Mouse (Mus musculus): ENCODE measurements around the gene Gm20388. TPM values are rescaled to one million over a fixed set of nuclear protein-coding genes. Genes with fewer than 3 reads are reported as not detected.

Gm20388 gene
- polyA plus RNA-seq, 1 experiment from 2014 or later: not detected

GRCm38 (mm10) chr8:121895910-121896309 is 1985.3 kb downstream of the Gm20388 start:
- Histone ChIP-seq H3K27me3 (ENCODE audit: control insufficient read depth, insufficient read depth, low read length) (no peaks in the 10 kb centered on the region), H3K36me3 (replicated peaks; ENCODE audit: control insufficient read depth, insufficient read depth) (peaks cover 11% of the 10 kb centered on the region; the same call in 1 of the 2 replicates), H3K4me2 (replicated peaks) (no peak overlapping the region), H3K4me3 (replicated peaks; ENCODE audit: low read length) (no peak overlapping the region), H3K9ac (0 out of 2 replicates have a peak overlapping the region, but pooled peaks have one; percentile 20), H3K9me3 (ENCODE audit: control insufficient read depth, low read length) (no peaks in the 10 kb centered on the region), H3K27ac (no peak overlapping the region), H3K4me1 (replicated peaks; ENCODE audit: control insufficient read depth, insufficient read depth, low read length) (peaks cover 39% of the 10 kb centered on the region)
- DNase-seq (ENCODE audit: low spot score) (no peak), ATAC-seq (ENCODE audit: low FRiP score) (no peak)
- 62% methylated on average over 7 of the region's 7 CpGs for WGBS

GRCm38 (mm10) chr8:121896476-121897145 is 1986.0 kb downstream of the Gm20388 start:
- WGBS: 20% methylated on average over 12 of the region's 12 CpGs
- peaks cover 11% of the 10 kb centered on the region; the same call in 1 of the 2 replicates for H3K36me3 ChIP-seq (replicated peaks; ENCODE audit: control insufficient read depth, insufficient read depth)
- H3K4me1 ChIP-seq (replicated peaks; ENCODE audit: control insufficient read depth, insufficient read depth, low read length): peaks cover 39% of the 10 kb centered on the region
- H3K4me2 ChIP-seq (replicated peaks): no peak overlapping the region
- no peak overlapping the region for H3K27ac ChIP-seq
- ATAC-seq (ENCODE audit: low FRiP score): no peak
- no peaks in the 10 kb centered on the region for H3K9me3 ChIP-seq (ENCODE audit: control insufficient read depth, low read length)
- H3K4me3 ChIP-seq (replicated peaks; ENCODE audit: low read length): no peak overlapping the region
- DNase-seq (ENCODE audit: low spot score): no peak
- H3K9ac ChIP-seq: peak overlapping the region; percentile 40; the same call in 1 of the 2 replicates
- no peaks in the 10 kb centered on the region for H3K27me3 ChIP-seq (ENCODE audit: control insufficient read depth, insufficient read depth, low read length)

GRCm38 (mm10) chr8:121897205-121897604 is 1986.6 kb downstream of the Gm20388 start:
- ATAC-seq (ENCODE audit: low FRiP score): no peak
- Histone ChIP-seq H3K27ac (no peak overlapping the region), H3K9ac (0 out of 2 replicates have a peak overlapping the region, but pooled peaks have one; percentile 40), H3K4me1 (replicated peaks; ENCODE audit: control insufficient read depth, insufficient read depth, low read length) (peaks cover 39% of the 10 kb centered on the region), H3K4me3 (replicated peaks; ENCODE audit: low read length) (no peak overlapping the region), H3K4me2 (replicated peaks) (no peak overlapping the region), H3K9me3 (ENCODE audit: control insufficient read depth, low read length) (no peaks in the 10 kb centered on the region), H3K36me3 (replicated peaks; ENCODE audit: control insufficient read depth, insufficient read depth) (peaks cover 11% of the 10 kb centered on the region; the same call in 1 of the 2 replicates), H3K27me3 (ENCODE audit: control insufficient read depth, insufficient read depth, low read length) (no peaks in the 10 kb centered on the region)
- DNase-seq (ENCODE audit: low spot score): no peak
- 89% methylated on average over 9 of the region's 9 CpGs for WGBS

GRCm38 (mm10) chr8:121897871-121898381 is 1987.3 kb downstream of the Gm20388 start:
- 14% methylated on average over 7 of the region's 7 CpGs for WGBS
- no peaks in the 10 kb centered on the region for H3K27me3 ChIP-seq (ENCODE audit: control insufficient read depth, insufficient read depth, low read length)
- peak overlapping the region; percentile 40 for H3K9ac ChIP-seq
- H3K4me1 ChIP-seq (replicated peaks; ENCODE audit: control insufficient read depth, insufficient read depth, low read length): peaks cover 39% of the 10 kb centered on the region
- H3K4me2 ChIP-seq (replicated peaks): peak overlapping the region; percentile 6
- H3K27ac ChIP-seq: peak overlapping the region; percentile 51; the same call in 1 of the 2 replicates
- DNase-seq (ENCODE audit: low spot score) (no peak), ATAC-seq (ENCODE audit: low FRiP score) (peak; percentile 49; the same call in 1 of the 2 replicates)
- H3K9me3 ChIP-seq (ENCODE audit: control insufficient read depth, low read length): no peaks in the 10 kb centered on the region
- H3K36me3 ChIP-seq (replicated peaks; ENCODE audit: control insufficient read depth, insufficient read depth): peaks cover 11% of the 10 kb centered on the region; the same call in 1 of the 2 replicates
- H3K4me3 ChIP-seq (replicated peaks; ENCODE audit: low read length): peak overlapping the region; percentile 10; the same call in 1 of the 2 replicates

- Histone ChIP-seq H3K4me1 (replicated peaks; ENCODE audit: control insufficient read depth, insufficient read depth, low read length) (peaks cover 39% of the 10 kb centered on the region), H3K36me3 (replicated peaks; ENCODE audit: control insufficient read depth, insufficient read depth) (peaks cover 11% of the 10 kb centered on the region; the same call in 1 of the 2 replicates), H3K4me3 (replicated peaks; ENCODE audit: low read length) (peak overlapping the region; percentile 10; the same call in 1 of the 2 replicates), H3K9ac (peak overlapping the region; percentile 38), H3K9me3 (ENCODE audit: control insufficient read depth, low read length) (no peaks in the 10 kb centered on the region), H3K27ac (peak overlapping the region; percentile 51; the same call in 1 of the 2 replicates), H3K4me2 (replicated peaks) (peak overlapping the region; percentile 6), H3K27me3 (ENCODE audit: control insufficient read depth, insufficient read depth, low read length) (no peaks in the 10 kb centered on the region)
- peak; percentile 46 for DNase-seq (ENCODE audit: low spot score)
- ATAC-seq (ENCODE audit: low FRiP score): peak; percentile 70
- WGBS: 5% methylated on average over 4 of the region's 4 CpGs
Observed at GRCm38 (mm10) chr8:121898401-121898931, 1987.8 kb downstream of the Gm20388 start.

- ATAC-seq (ENCODE audit: low FRiP score) (no peak), DNase-seq (ENCODE audit: low spot score) (no peak)
- H3K36me3 ChIP-seq (replicated peaks; ENCODE audit: control insufficient read depth, insufficient read depth): peaks cover 7% of the 10 kb centered on the region; the same call in 1 of the 2 replicates
- no peaks in the 10 kb centered on the region for H3K9me3 ChIP-seq (ENCODE audit: control insufficient read depth, low read length)
- H3K27me3 ChIP-seq (ENCODE audit: control insufficient read depth, insufficient read depth, low read length): no peaks in the 10 kb centered on the region
- WGBS: 65% methylated on average over 18 of the region's 18 CpGs
- H3K4me1 ChIP-seq (replicated peaks; ENCODE audit: control insufficient read depth, insufficient read depth, low read length): peaks cover 39% of the 10 kb centered on the region
- H3K9ac ChIP-seq: peak overlapping the region; percentile 28; the same call in 1 of the 2 replicates
- H3K27ac ChIP-seq: peak overlapping the region; percentile 14; the same call in 1 of the 2 replicates
- H3K4me3 ChIP-seq (replicated peaks; ENCODE audit: low read length): no peak overlapping the region
- peak overlapping the region; percentile 6 for H3K4me2 ChIP-seq (replicated peaks)
Observed at GRCm38 (mm10) chr8:121899180-121900044, 1988.8 kb downstream of the Gm20388 start.

- DNase-seq (ENCODE audit: low spot score): no peak
- WGBS: 63% methylated on average over 8 of the region's 8 CpGs
- Histone ChIP-seq H3K9ac (peak overlapping the region; percentile 25; the same call in 1 of the 2 replicates), H3K4me1 (replicated peaks; ENCODE audit: control insufficient read depth, insufficient read depth, low read length) (peaks cover 43% of the 10 kb centered on the region), H3K9me3 (ENCODE audit: control insufficient read depth, low read length) (no peaks in the 10 kb centered on the region), H3K27me3 (ENCODE audit: control insufficient read depth, insufficient read depth, low read length) (no peaks in the 10 kb centered on the region), H3K4me3 (replicated peaks; ENCODE audit: low read length) (no peak overlapping the region), H3K27ac (no peak overlapping the region; the same call in 1 of the 2 replicates), H3K36me3 (replicated peaks; ENCODE audit: control insufficient read depth, insufficient read depth) (no peaks in the 10 kb centered on the region), H3K4me2 (replicated peaks) (peak overlapping the region; percentile 13; the same call in 1 of the 2 replicates)
- ATAC-seq (ENCODE audit: low FRiP score): no peak
Observed at GRCm38 (mm10) chr8:121901498-121902236, 1991.0 kb downstream of the Gm20388 start.

GRCm38 (mm10) chr8:121903977-121904376 is 1993.3 kb downstream of the Gm20388 start:
- Histone ChIP-seq H3K4me3 (replicated peaks; ENCODE audit: low read length) (peak overlapping the region; percentile 66; the same call in 1 of the 2 replicates), H3K36me3 (replicated peaks; ENCODE audit: control insufficient read depth, insufficient read depth) (no peaks in the 10 kb centered on the region), H3K9ac (0 out of 2 replicates have a peak overlapping the region, but pooled peaks have one; percentile 68), H3K27me3 (ENCODE audit: control insufficient read depth, insufficient read depth, low read length) (no peaks in the 10 kb centered on the region; the same call in 1 of the 2 replicates), H3K27ac (no peak overlapping the region), H3K4me2 (replicated peaks) (no peak overlapping the region), H3K4me1 (replicated peaks; ENCODE audit: control insufficient read depth, insufficient read depth, low read length) (peaks cover 25% of the 10 kb centered on the region), H3K9me3 (ENCODE audit: control insufficient read depth, low read length) (no peaks in the 10 kb centered on the region)
- DNase-seq (ENCODE audit: low spot score): no peak
- WGBS: 68% methylated on average over 6 of the region's 6 CpGs
- no peak for ATAC-seq (ENCODE audit: low FRiP score)
